Mouse (Mus musculus) ES-E14 (cell line): Measurements from ENCODE around the gene Vps13c.

Source experiments
- MAFK ChIP-seq: IDR thresholded peaks from 2 replicates; pipeline ENCODE4 v1.6.1; 2014; ENCODE audit warnings: mild to moderate bottlenecking, low read depth, low read length, inconsistent platforms; ENCODE audit not compliant: insufficient read depth
- ZNF384 ChIP-seq: IDR thresholded peaks from 2 replicates; pipeline ENCODE4 v1.6.1; 2012; ENCODE audit warnings: low read depth, low read length, inconsistent platforms

- no peak for TF ChIP-seq MAFK
- TF ChIP-seq ZNF384, result no peak
Observed at GRCm38 (mm10) chr9:67849846-67850245, 9.7 kb downstream of the Vps13c start.
